Mouse (Mus musculus) ES-CJ7 (cell line): ENCODE measurements around the gene Aff1.

ENCODE experiments used
- DNase-seq: peaks from one replicate; pipeline ENCODE4 v3.0.0; 2011; ENCODE audit warnings: low read depth, low spot score

Aff1 gene

GRCm38 (mm10) chr5:103770447-103771222, 78.5 kb downstream of the Aff1 start:
- peak; percentile 37 for DNase-seq

GRCm38 (mm10) chr5:103771380-103771779, 79.2 kb downstream of the Aff1 start:
- DNase-seq, result no peak

DNA sequence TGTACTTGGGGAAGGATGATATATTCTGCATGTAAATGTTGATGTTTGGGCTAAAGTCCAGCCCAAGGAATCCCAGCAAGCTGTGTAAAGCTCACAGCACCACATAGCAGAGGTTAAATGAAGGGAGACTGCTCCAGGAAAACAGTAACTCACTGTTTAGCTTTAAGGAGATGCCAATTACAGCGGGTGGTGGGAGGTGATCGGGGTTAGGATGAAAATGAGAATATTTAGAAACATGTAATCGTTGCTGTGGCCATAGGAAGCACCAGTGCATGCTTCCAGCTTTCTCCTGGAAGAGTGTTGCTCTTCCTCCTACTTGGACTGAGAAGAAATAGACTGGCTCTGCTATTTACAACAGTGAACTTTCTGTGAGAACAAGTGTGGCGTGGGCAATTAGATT, 80.1 kb downstream of the Aff1 start:
- no peak for DNase-seq

DNA sequence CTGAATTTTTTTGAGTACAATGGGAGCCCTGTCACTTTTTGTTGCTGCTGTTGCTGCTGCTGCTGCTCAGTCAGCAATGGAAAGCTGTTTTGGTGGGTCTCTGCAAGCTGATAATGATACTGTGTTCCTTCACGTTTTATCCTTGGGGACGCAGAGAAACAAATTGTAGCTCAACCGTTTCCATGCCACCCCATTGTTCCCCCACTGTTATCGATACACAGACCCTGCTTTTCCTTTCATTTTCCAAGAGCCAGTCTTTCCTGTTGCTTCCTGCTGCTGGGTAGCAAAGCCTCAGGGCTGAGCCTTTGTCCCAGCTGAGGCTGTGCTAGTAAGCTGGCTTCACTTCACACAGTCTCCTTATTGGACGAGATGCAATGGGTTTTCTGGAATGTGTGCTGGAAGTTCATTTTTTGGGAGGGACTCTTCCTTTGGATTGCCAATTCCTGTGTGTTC, 81.0 kb downstream of the Aff1 start:
- no peak for DNase-seq

DNA sequence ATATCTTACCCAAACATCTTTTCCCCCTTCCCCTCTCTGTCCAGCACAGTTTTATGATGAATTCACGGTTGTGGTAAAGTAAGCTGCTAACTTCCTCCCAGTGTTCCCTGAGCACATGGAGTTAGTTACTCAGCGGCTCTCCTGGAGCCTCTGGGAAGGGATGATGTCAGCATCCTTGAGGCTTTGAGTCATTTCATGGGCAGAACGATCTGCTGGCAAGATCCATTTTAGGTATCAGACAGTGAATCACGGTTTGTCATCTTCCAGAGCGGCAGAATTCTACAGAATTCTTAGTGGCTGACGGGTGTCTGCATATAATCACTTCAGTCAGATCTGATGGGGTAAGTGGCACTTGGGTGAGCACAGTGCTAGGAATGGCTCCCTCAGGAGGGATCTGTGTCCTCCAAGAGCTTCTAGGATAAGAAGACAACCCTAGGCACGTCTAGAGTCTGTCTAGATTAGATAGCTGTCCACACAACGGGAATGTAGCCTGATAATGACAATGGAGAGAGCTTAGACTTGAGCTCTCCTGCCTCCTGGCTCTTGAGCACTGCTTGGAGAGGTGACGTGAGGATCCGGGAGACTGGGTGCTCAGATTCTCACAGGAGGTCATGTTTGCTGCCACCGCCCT, 82.6 kb downstream of the Aff1 start:
- DNase-seq, result no peak

- DNase-seq, result no peak
These were observed 83.3 kb downstream of the Aff1 start for GRCm38 (mm10) chr5:103775429-103775828.

GRCm38 (mm10) chr5:103776842-103777241, 84.7 kb downstream of the Aff1 start:
- no peak for DNase-seq

DNA sequence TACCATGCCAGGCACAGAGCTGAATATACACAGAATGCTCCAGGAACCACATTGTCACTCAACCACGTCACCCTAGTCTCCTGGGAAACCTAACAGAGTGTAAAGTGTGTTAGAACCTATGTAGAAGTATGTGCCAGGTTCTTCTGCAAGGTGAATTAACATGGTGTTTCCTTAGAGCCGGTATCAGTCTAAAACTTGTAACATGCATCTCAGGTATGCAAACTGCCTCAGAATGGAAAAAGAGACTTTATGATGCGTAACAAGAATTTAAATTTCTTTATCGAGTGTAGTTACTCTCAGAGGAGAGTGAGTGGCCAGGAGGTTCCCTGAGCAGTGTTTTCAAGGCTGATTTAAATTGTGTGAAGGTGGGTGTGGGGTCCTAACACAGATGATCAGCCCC, 85.3 kb downstream of the Aff1 start:
- DNase-seq, result no peak

- peak; percentile 46 for DNase-seq
These were observed 86.3 kb downstream of the Aff1 start for GRCm38 (mm10) chr5:103778314-103779117.

GRCm38 (mm10) chr5:103779836-103780235, 87.7 kb downstream of the Aff1 start:
- DNase-seq, result no peak

DNA sequence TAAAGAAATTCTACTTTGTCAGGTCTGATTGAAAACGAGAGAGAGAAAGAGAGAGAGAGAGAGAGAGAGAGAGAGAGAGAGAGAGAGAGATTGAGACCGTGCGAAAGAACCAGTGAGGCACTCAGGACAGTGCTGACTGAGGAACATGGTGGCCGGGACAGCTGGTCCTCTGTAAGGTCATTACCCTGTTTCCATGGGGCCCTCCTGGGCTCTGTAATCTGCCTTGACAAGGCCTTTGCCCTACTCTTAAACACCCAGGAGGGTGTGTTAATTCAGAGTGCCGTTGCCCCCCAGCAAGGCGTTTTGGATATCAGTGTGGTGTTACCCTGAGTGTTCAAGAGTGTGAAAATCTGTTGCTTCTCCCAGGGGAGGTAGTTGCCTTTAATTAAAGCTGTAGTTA, 88.1 kb downstream of the Aff1 start:
- DNase-seq, result no peak

- DNase-seq, result no peak
These were observed 88.7 kb downstream of the Aff1 start for GRCm38 (mm10) chr5:103780836-103781235.

GRCm38 (mm10) chr5:103783086-103783668, 91.0 kb downstream of the Aff1 start:
- DNase-seq, result no peak

- no peak for DNase-seq
These were observed 93.9 kb downstream of the Aff1 start for GRCm38 (mm10) chr5:103786096-103786495.

- DNase-seq, result no peak
These were observed 96.3 kb downstream of the Aff1 start for GRCm38 (mm10) chr5:103788476-103788875.

DNA sequence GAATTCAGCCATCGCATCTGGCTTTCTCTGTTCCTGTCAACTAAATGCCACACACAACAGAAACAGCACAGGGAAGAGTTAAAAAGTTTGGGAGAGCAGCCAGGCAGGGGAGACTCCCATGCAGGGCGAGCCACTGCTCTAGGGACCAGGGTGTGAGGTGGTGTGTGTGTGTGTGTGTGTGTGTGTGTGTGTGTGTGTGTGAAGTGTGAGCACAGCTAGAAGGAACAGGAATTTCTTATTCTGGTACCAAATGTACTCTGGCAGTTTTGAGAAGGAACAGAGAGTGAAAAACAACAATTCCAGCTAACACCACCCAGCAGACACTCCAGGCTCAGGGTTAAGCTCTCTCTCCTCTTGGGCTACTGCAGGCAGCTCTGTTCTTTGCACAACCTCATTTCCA, 96.8 kb downstream of the Aff1 start:
- no peak for DNase-seq

- no peak for DNase-seq
These were observed 97.5 kb downstream of the Aff1 start for GRCm38 (mm10) chr5:103789619-103790116.

DNA sequence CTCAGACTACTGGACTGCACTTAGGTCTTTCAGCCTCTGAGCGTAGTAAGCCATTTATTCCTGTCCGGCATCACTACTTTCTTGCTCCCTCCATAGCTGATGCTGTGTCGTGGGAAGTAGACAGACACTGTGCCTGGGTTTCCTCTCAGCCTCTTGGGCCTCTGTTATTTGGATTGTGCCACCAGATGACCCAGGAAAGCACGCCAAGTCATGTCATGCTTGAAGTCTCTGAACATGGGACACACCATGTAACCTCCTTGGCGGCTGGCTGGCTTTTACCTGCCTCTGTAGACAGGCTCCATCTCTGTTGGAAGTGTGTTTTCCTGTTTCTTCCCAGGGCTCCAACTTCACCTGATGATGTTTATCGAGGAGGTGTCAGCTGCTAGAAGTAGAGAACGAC, 99.6 kb downstream of the Aff1 start:
- DNase-seq, result no peak

GRCm38 (mm10) chr5:103795121-103795520, 102.9 kb downstream of the Aff1 start:
- no peak for DNase-seq

- DNase-seq, result no peak
These were observed 103.9 kb downstream of the Aff1 start for GRCm38 (mm10) chr5:103796035-103796434.

- no peak for DNase-seq
These were observed 105.6 kb downstream of the Aff1 start for GRCm38 (mm10) chr5:103797774-103798173.

DNA sequence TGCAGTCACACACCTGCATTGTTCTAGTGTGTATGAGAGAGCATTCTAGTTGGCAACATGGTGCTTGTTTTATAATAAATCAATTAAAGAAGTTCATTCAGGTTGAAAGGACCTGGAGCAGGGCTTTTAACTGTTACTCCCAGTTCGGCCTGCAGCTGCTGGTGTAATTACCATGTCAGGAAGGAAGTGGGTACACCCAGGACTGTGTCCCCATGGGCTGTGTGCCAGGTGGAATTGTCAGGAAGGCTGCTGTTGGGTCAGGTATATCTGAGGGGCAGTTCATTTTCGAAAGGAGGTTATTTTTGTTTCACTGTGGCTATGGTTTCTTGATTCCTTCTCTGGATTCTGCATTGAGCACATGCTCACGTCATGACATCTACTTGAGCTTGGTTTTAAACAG, 107.3 kb downstream of the Aff1 start:
- DNase-seq, result no peak
